9 mouse cellular contexts compared by ENCODE assay signal in the genomic region with DNA sequence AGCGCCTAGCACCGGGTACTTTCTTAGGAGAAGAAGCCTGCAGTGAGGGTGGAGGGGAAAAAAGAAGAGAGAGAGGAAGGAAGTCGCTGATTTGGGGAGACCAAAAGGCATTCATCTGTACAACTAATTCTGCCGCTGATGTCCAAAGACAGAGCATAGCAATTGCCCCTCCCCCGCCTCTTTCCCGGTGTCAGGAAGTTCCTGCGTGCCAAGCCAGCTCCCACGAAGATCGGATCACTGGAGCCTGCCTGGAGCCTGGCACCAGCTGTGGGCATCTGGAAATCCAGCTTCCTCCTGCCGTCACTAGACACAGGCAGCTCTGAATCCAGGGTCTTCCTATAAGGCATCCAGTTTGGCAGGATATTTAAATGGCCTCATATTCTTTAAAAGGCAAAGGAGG. TPM values are rescaled to one million over a fixed set of nuclear protein-coding genes. Genes with fewer than 3 reads are reported as not detected.
DNase-seq lines count a peak whose midpoint lies in the region; ATAC-seq and TF ChIP-seq lines count a peak whose summit lies in the region.
"Had no signal": no experiment of that assay in that cellular context is flagged by ENCODE, and none has a peak within 500 bp of the region (broad histone marks: within the 10 kb centered on the region; RNA-seq: fewer than 3 reads in every experiment).

No protein-coding gene starts in this region.

- H3K4me1 ChIP-seq in hindbrain, embryonic 10.5 days (replicated peaks) = peaks cover 11% of the 10 kb centered on the region
- no peaks in the 10 kb centered on the region for H3K4me1 ChIP-seq in hindbrain, embryonic 16.5 days (ENCODE audit: control insufficient read depth, insufficient read depth, low read depth, low read length)
- H3K4me1 ChIP-seq in heart, embryonic 13.5 days = peaks cover 5% of the 10 kb centered on the region
- H3K4me1 ChIP-seq in limb, embryonic 14.5 days (ENCODE audit: control insufficient read depth, insufficient read depth, low read length) = no peaks in the 10 kb centered on the region
- H3K4me1 ChIP-seq in forebrain, embryonic 16.5 days (replicated peaks; ENCODE audit: control insufficient read depth, insufficient read depth, low read length) = no peaks in the 10 kb centered on the region

- peak; percentile 20 for DNase-seq in hindbrain, embryonic 10.5 days (ENCODE audit: low spot score)
- DNase-seq in NIH3T3 (ENCODE audit: low read depth) = peak; percentile 17
- DNase-seq in limb, embryonic 14.5 days (ENCODE audit: low spot score) = peak; percentile 29
- no peak for DNase-seq in thymus, postnatal 4 days
- DNase-seq in cerebellum, postnatal 4 days (ENCODE audit: low spot score in 2 of 2) = no peak
- DNase-seq: thymus, adult 18-20 months had no signal

- no peaks in the 10 kb centered on the region for H3K9me3 ChIP-seq in hindbrain, embryonic 10.5 days
- no peaks in the 10 kb centered on the region for H3K9me3 ChIP-seq in hindbrain, embryonic 16.5 days (ENCODE audit: control insufficient read depth, low read length)
- H3K9me3 ChIP-seq in heart, embryonic 13.5 days = no peaks in the 10 kb centered on the region
- no peaks in the 10 kb centered on the region for H3K9me3 ChIP-seq in limb, embryonic 14.5 days (ENCODE audit: control insufficient read depth, low read length)
- H3K9me3 ChIP-seq in forebrain, embryonic 16.5 days (ENCODE audit: control insufficient read depth, low read length) = no peaks in the 10 kb centered on the region

- TF ChIP-seq POLR2A in limb, embryonic 14.5 days (IDR thresholded peaks at IDR 0.05; ENCODE audit: borderline replicate concordance, extremely low read depth, insufficient read depth, insufficient read length) = no peak

- no peak overlapping the region for H3K4me2 ChIP-seq in hindbrain, embryonic 16.5 days (ENCODE audit: low read length)
- H3K4me2 ChIP-seq in heart, embryonic 13.5 days = peak overlapping the region; percentile 16; the same call in 1 of the 2 replicates
- no peak overlapping the region for H3K4me2 ChIP-seq in limb, embryonic 14.5 days (replicated peaks; ENCODE audit: low read depth, low read length, severe bottlenecking)
- no peak overlapping the region for H3K4me2 ChIP-seq in forebrain, embryonic 16.5 days (ENCODE audit: low read length)

- H3K9ac ChIP-seq in hindbrain, embryonic 16.5 days (ENCODE audit: low read depth, low read length) = no peak overlapping the region
- H3K9ac ChIP-seq in heart, embryonic 13.5 days = no peak overlapping the region
- H3K9ac ChIP-seq in limb, embryonic 14.5 days (ENCODE audit: low read depth, low read length, severe bottlenecking) = no peak overlapping the region
- H3K9ac ChIP-seq in forebrain, embryonic 16.5 days (replicated peaks; ENCODE audit: low read depth, low read length) = no peak overlapping the region

- 50% methylated on average over 10 of the region's 10 CpGs for WGBS in hindbrain, embryonic 10.5 days
- 28% methylated on average over 10 of the region's 10 CpGs for whole genome bisulfite sequencing in hindbrain, embryonic 16.5 days
- WGBS in heart, embryonic 13.5 days = 34% methylated on average over 10 of the region's 10 CpGs
- WGBS in limb, embryonic 14.5 days = 40% methylated on average over 10 of the region's 10 CpGs
- 39% methylated on average over 10 of the region's 10 CpGs for WGBS in forebrain, embryonic 16.5 days

- H3K27me3 ChIP-seq in hindbrain, embryonic 10.5 days (ENCODE audit: insufficient read depth, poor library complexity, severe bottlenecking) = peaks cover 5% of the 10 kb centered on the region; the same call in 1 of the 2 replicates
- H3K27me3 ChIP-seq in hindbrain, embryonic 16.5 days (replicated peaks; ENCODE audit: control insufficient read depth, insufficient read depth, low read length) = no peaks in the 10 kb centered on the region
- no peaks in the 10 kb centered on the region for H3K27me3 ChIP-seq in heart, embryonic 13.5 days (replicated peaks)
- H3K27me3 ChIP-seq in limb, embryonic 14.5 days (ENCODE audit: control insufficient read depth, insufficient read depth, low read length) = no peaks in the 10 kb centered on the region
- H3K27me3 ChIP-seq in forebrain, embryonic 16.5 days (replicated peaks; ENCODE audit: control insufficient read depth, insufficient read depth, low read length) = no peaks in the 10 kb centered on the region

- ATAC-seq in hindbrain, embryonic 16.5 days = no peak
- ATAC-seq in heart, embryonic 13.5 days (ENCODE audit: extremely low read depth, insufficient number of reproducible peaks, low FRiP score, low TSS enrichment) = no peak
- no peak; the same call in 1 of the 2 replicates for ATAC-seq in limb, embryonic 14.5 days (ENCODE audit: low FRiP score, low read depth)
- ATAC-seq in forebrain, embryonic 16.5 days = no peak

- no peak overlapping the region for H3K4me3 ChIP-seq in hindbrain, embryonic 10.5 days
- no peak overlapping the region for H3K4me3 ChIP-seq in hindbrain, embryonic 16.5 days (ENCODE audit: low read length)
- H3K4me3 ChIP-seq in heart, embryonic 13.5 days = no peak overlapping the region
- H3K4me3 ChIP-seq in limb, embryonic 14.5 days (replicated peaks; ENCODE audit: low read length) = no peak overlapping the region
- H3K4me3 ChIP-seq in forebrain, embryonic 16.5 days (replicated peaks; ENCODE audit: low read length) = no peak overlapping the region

- H3K36me3 ChIP-seq in hindbrain, embryonic 10.5 days = no peaks in the 10 kb centered on the region
- no peaks in the 10 kb centered on the region for H3K36me3 ChIP-seq in hindbrain, embryonic 16.5 days (ENCODE audit: control insufficient read depth, insufficient read depth, low read length)
- no peaks in the 10 kb centered on the region for H3K36me3 ChIP-seq in heart, embryonic 13.5 days
- H3K36me3 ChIP-seq in limb, embryonic 14.5 days (ENCODE audit: control insufficient read depth, insufficient read depth, low read length) = no peaks in the 10 kb centered on the region
- H3K36me3 ChIP-seq in forebrain, embryonic 16.5 days (ENCODE audit: control insufficient read depth, insufficient read depth) = no peaks in the 10 kb centered on the region

- no peak overlapping the region for H3K27ac ChIP-seq in hindbrain, embryonic 10.5 days
- H3K27ac ChIP-seq in hindbrain, embryonic 16.5 days (ENCODE audit: low read depth, low read length) = no peak overlapping the region
- H3K27ac ChIP-seq in heart, embryonic 13.5 days (replicated peaks) = no peak overlapping the region
- H3K27ac ChIP-seq in limb, embryonic 14.5 days (replicated peaks; ENCODE audit: low read depth, low read length) = no peak overlapping the region
- no peak overlapping the region for H3K27ac ChIP-seq in forebrain, embryonic 16.5 days (ENCODE audit: low read length)

RNA-seq across cellular contexts. Expression of gene Eif4g3, which starts 8.6 kb away (rescaled TPM):
- polyA plus RNA-seq in hindbrain, embryonic 10.5 days (2016; fragmentation: Nextera tagmentation; extraction: Ambion mirVana) = 38.1 and 42.4 TPM in 2 replicates
- 43.2 and 46.0 TPM in 2 replicates for polyA plus RNA-seq in hindbrain, embryonic 16.5 days (2015; fragmentation: Nextera tagmentation; extraction: Ambion mirVana)
- 19.9 and 22.2 TPM in 2 replicates for polyA plus RNA-seq in heart, embryonic 13.5 days (2015; fragmentation: Nextera tagmentation; extraction: Ambion mirVana)
- 106 and 111 TPM in 2 replicates for polyA plus RNA-seq in limb, embryonic 14.5 days (2012; rRNA removed)
- polyA plus RNA-seq in limb, embryonic 14.5 days (2014; fragmentation: Nextera tagmentation; extraction: Ambion mirVana) = 38.7 and 45.5 TPM in 2 replicates
- 47.0 and 51.7 TPM in 2 replicates for polyA plus RNA-seq in forebrain, embryonic 16.5 days (2015; fragmentation: Nextera tagmentation; extraction: Ambion mirVana)

Comparison
In these comparisons a context has a peak if more than half of its experiments do, and no peak if none do; other contexts are left out.
1. DNase-seq: peak in hindbrain, embryonic 10.5 days (single experiment), NIH3T3 (single experiment) and limb, embryonic 14.5 days (single experiment); none in thymus, postnatal 4 days (single experiment) and cerebellum, postnatal 4 days (0 of 2).